Mouse (Mus musculus) frontal cortex, adult (tissue): ENCODE data around the gene Fam131a.
"Not testable (repeated sequence)": the region's sequence is repeated elsewhere in the genome, so short reads cannot be mapped to it uniquely, and the experiment has no call there.

Experiments used
- ATAC-seq: cut with Nextera tagmentation; 2 replicates; pipeline ENCODE4 v1.9.2; 2017; ENCODE audit warnings: mild to moderate bottlenecking, moderate library complexity, mixed read lengths; ENCODE audit not compliant: low TSS enrichment

The Fam131a gene

GRCm38 (mm10) chr16:20693111-20693701, at the start of gene Fam131a:
TSS of gene Fam131a (plus strand) at chr16:20693241.
- peak; percentile 79 for ATAC-seq

GRCm38 (mm10) chr16:20643911-20644310, 49.1 kb upstream of the Fam131a start:
- ATAC-seq: no peak

DNA sequence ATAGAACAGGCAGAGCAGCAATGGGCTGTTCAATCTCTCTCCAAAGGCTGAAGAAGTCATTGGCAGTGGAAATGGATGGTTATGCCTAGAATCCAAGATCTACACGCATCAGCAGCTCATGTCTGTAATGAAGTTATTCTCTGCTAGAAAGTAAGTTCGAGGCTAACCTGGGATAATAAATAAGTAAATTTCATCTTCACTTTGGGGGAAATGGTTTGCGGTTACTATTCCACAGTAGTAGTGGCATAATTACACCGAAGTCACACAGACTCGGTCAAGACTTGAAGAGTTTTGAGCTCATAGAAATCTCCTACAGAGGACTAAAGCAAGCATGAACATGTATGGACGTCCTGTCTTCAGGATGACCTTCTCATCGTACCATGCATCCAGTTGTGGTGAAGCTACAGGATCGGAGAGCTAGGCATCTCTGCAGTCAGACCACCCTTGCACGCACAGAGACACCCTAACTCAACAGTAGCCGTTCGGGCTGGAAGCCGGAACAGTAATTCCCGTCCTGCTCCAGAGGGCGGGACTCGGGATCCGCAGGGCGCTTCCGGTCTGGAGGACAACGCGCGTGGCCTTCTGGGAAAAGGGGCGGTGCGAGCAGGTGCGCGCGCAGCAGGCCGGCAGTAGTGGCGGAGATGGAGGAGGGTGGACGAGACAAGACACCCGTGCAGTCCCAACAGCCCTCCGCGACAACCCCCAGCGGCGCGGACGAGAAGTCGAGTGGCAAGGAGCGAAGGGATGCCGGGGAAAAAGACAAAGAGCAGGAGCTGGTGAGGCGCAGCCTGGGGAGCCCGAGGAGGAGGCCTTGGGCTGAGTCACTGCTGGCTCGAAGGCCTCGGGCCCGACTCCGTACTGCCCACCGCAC, 41.7 kb upstream of the Fam131a start, which contains the start of gene Psmd2:
Gene Psmd2 (plus strand): TSS at position 577 of the 871 bp plus-strand sequence.
- ATAC-seq: peak; percentile 97

DNA sequence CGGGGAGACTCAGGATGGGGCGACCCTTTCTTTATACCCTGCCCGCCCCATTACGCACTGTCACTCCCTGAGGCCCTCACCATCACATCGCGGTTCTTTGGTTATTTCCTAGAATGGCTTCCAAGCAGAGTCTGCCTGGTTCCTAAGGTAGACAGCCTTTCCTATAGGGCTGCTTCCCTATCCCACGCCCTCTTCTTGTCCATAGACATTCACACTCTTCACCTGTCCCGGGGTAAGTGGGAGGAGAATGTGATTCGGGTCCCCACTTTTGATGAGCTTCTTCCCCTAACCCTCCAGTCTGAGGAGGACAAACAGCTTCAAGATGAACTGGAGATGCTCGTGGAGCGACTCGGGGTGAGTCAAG, 41.1 kb upstream of the Fam131a start:
- peak; percentile 33 for ATAC-seq

- ATAC-seq: no peak
Measured at GRCm38 (mm10) chr16:20653315-20653714, 39.7 kb upstream of the Fam131a start.

GRCm38 (mm10) chr16:20657661-20658060, 35.4 kb upstream of the Fam131a start:
- ATAC-seq: no peak

- ATAC-seq: not testable (repeated sequence)
Measured at GRCm38 (mm10) chr16:20668013-20668412, 25.0 kb upstream of the Fam131a start, which contains the start of gene Eif4g1. TSS of gene Eif4g1 (plus strand) at chr16:20668313.

DNA sequence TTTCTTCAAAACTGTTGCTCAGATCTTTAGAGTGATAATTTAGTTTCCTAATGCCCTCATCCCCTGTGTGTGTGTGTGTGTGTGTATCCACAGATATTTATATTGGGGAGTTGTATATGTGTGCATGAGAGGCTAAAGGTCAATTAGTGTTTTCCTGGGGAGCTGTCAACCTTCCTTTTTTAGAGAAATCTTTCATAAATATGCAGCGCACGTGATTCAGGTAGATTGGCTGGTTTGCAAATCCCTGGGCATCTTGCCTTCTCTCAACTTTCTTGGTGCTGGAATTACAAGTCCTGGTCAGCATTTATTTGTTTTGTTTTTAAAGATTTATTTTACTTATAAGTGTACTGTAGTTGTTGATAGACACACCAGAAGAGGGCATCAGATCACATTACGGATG, 22.8 kb upstream of the Fam131a start:
- ATAC-seq: no peak

GRCm38 (mm10) chr16:20671886-20672285, 21.2 kb upstream of the Fam131a start:
- no peak for ATAC-seq

- peak; percentile 96 for ATAC-seq
Measured at GRCm38 (mm10) chr16:20672500-20672902, 20.5 kb upstream of the Fam131a start.

- no peak for ATAC-seq
Measured at GRCm38 (mm10) chr16:20672965-20673705, 19.9 kb upstream of the Fam131a start.

DNA sequence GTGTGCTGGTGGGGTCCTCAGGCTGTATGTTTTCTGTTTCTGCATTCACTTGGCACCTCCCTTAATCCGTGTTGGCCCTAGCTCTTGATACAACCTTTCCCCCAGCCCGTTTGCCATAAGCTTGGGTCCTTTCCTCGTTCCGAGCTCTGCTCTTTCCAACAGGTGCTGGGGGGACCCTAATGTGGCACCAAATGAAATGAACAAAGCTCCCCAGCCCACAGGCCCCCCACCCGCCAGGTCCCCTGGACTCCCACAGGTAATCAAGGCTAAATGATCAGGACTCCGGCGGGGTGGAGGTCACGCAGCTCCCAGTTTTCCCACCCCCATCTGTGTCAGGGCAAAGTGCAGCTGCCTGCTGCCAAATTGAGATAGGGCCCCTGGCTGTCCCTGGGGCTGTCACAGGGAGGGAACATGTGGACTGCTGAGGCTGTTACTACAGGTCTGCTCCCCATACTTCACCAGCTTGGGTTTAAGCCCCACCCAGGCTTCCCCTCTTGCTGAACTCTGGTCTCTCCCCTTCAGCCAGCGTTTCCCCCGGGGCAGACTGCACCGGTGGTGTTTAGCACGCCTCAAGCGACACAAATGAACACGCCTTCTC, 19.2 kb upstream of the Fam131a start:
- no peak for ATAC-seq

DNA sequence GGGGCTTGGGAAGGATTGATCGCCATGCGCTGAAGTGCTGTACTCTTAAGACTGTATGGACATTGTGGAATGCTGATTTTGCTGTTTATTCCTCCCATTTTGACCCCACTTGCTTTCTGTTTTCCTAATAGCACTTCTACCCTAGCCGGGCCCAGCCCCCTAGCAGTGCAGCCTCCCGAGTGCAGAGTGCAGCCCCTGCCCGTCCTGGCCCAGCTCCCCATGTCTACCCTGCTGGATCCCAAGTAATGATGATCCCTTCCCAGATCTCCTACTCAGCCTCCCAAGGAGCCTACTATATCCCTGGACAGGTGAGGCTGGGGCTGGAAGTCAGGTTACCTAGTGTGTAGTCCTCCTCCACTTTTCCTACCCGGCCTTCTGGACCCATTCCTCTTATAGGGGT, 17.8 kb upstream of the Fam131a start:
- no peak for ATAC-seq

- no peak for ATAC-seq
Measured at GRCm38 (mm10) chr16:20676702-20677101, 16.3 kb upstream of the Fam131a start.

DNA sequence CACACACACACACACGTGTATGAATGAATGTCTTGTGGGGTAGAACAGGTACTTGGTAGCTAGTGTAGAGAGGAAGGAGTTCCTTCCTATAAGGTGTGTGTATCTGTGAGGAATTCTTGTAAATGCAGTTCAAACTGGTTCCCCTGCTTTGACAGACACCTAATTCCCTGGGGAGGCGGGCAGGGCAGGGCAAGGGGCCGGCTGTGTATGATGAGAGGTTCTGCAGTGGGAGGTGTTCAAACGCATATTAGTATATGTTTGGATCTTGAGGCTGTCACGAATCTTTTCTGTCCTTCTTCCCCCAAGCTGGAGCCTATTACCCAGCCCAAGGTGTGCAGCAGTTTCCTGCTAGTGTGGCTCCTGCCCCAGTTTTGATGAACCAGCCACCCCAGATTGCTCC, 15.7 kb upstream of the Fam131a start:
- no peak for ATAC-seq

GRCm38 (mm10) chr16:20677974-20678675, 14.9 kb upstream of the Fam131a start:
- peak; percentile 76; the same call in 1 of the 2 replicates for ATAC-seq

DNA sequence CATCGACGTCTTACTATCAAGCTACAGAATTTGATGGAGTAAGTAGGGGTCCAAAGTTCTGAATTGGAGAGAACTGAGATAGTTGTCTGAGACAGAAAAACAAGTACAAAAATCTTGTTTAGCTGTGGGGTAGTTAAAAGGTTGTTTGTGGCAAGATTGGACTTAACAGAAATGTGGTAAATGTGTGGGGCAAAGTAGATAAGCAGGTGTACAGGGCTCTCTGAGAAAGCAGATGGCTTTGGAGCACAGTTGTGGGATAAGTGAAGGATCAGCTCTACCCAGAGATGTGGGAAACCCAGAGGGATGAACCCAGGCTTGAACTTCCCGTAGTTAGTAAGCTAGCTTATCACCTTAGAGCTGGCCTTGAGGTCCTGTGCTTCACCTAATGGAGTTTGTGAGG, 2.3 kb upstream of the Fam131a start:
- no peak for ATAC-seq

GRCm38 (mm10) chr16:20691617-20692016, 1.4 kb upstream of the Fam131a start:
- no peak for ATAC-seq

DNA sequence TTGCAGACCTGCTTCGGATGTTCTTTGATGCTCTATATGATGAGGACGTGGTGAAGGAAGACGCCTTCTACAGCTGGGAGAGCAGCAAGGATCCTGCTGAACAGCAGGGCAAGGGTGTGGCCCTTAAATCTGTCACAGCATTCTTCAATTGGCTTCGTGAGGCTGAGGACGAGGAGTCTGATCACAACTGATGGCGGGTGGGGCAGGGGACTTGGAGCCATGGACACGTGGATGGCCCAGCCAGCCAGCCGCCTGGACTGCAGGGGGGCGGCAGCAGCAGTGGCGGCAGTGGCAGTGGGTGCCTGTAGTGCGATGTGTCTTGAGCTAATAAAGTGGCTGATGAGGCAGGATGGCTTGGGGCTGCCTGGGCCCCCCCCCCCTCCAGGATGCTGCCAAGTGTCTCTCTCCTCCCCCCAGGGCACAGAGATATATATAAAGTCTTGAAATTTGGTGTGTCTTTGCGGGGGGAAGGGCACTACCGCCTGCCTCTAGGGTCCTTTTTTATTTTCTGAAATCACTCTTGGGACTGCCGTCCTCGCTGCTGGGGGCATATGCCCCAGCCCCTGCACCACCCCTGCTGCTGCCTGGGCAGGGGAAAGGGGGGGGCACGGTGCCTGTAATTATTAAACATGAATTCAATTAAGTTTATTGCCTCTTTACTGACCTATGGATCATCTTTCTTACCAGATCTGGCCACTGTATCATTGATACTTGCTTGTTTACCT, 638 bp upstream of the Fam131a start:
- ATAC-seq: no peak

DNA sequence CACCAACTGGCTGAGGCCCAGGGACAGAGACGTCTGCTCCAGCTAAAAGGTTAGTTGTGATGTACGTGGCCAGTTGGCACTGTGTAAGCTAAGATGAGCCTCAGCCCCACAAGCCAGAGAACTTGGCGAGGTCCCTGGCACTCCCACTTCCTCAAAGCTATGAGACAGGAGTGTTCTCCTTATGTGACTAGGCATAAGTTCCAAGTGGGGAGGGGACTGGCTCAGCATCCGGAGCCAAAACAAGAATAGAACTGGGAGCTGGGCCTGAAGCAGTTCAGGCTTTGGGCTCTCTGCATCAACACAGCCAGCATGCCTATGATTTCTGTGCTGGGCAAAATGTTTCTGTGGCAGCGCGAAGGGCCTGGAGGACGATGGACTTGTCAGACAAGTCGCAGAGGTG, 1.7 kb downstream of the Fam131a start:
- ATAC-seq: peak; percentile 62
